Mouse (Mus musculus) layer of hippocampus, adult 11-12 months (tissue): ENCODE measurements around the gene Cap2.

ENCODE experiments used
- DNase-seq: peaks from one replicate; pipeline ENCODE4 v3.0.0; 2022; ENCODE audit warnings: low spot score

Gene Cap2

DNA sequence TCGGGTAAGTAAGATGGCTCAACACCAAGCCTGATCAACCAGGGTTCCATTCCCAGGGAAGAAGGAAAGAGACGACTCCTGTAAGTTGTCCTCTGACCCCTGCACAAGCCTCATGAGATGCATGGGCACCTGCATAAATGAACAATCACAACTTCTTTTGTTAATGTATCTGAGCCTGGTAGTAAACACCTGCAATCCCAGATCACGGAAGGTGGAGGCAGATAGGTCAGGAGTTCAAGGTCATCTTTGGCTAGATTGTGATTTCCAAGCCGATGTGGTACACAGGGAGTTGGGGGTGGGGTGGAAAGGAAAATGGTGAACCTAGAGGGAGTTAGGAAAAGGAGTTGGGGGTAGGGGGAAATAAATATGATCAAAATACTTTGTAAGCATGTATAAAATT lies 131.1 kb downstream of the Cap2 start:
- no peak for DNase-seq

GRCm38 (mm10) chr13:46633320-46634132 lies 131.9 kb downstream of the Cap2 start:
- DNase-seq = peak; percentile 50

DNA sequence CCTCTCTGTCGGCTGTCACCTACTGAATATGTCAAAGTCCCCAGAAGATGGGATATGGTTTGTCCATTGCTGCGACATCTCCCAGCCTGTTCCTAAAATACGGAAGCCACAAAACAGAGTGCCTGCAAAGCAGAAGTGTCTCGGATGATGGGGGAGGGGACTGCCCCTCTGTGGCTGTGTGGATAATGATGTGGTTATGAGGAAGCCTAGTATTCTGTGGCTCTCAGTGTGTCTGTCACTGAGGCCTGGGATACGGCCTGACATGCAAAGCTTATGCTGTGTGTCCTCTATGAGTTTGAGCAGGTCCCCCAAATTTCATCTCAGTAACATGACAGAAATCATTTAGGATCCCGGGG lies 132.5 kb downstream of the Cap2 start:
- DNase-seq = peak; percentile 39

- DNase-seq = peak; percentile 58
These were observed 139.2 kb downstream of the Cap2 start for GRCm38 (mm10) chr13:46640608-46641468.

DNA sequence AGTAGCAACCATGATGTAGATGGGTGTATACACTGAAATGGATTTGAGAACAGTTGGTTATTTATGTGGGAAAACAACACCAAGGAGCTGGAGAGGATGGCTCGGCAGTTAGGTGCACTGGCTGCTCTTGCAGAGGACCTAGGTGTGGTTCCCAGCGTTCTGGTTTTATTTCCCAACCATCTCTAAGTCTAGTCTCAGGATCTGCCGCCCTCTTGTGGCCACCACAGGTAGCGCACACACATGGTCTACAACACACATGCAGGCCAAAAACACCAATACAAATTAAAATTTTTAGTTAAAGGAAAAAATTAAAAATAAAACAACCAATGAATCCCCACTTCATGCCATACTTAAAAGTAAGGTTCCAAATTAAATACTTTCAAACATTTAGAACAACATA lies 140.7 kb downstream of the Cap2 start:
- DNase-seq = no peak

GRCm38 (mm10) chr13:46644175-46644574 lies 142.5 kb downstream of the Cap2 start:
- no peak for DNase-seq

- no peak for DNase-seq
These were observed 143.8 kb downstream of the Cap2 start for GRCm38 (mm10) chr13:46645476-46645875.

DNA sequence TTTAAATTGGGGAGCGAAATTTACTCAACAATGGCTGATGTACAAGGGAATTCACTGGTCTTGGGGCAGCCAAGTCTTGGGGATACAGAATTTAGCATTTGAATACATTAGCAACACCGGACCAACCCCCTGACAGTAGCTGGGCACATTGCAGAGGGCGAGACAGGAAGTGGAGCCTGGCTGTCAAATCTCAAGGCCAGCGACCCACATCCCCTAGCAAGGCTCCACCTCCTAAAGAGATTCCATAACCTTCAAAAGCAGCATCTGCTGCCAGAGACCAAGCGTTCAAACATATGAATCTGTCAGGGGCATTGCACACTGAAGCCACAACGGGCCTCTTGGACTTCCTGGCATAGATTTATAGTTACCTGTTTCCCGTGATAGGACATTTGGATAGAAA lies 150.2 kb downstream of the Cap2 start:
- DNase-seq = no peak

GRCm38 (mm10) chr13:46652671-46653070 lies 151.0 kb downstream of the Cap2 start:
- DNase-seq = no peak

- no peak for DNase-seq
These were observed 152.0 kb downstream of the Cap2 start for GRCm38 (mm10) chr13:46653671-46654070.

- DNase-seq = peak; percentile 31
These were observed 152.9 kb downstream of the Cap2 start for GRCm38 (mm10) chr13:46654566-46654965.

GRCm38 (mm10) chr13:46659211-46659610 lies 157.6 kb downstream of the Cap2 start:
- no peak for DNase-seq

DNA sequence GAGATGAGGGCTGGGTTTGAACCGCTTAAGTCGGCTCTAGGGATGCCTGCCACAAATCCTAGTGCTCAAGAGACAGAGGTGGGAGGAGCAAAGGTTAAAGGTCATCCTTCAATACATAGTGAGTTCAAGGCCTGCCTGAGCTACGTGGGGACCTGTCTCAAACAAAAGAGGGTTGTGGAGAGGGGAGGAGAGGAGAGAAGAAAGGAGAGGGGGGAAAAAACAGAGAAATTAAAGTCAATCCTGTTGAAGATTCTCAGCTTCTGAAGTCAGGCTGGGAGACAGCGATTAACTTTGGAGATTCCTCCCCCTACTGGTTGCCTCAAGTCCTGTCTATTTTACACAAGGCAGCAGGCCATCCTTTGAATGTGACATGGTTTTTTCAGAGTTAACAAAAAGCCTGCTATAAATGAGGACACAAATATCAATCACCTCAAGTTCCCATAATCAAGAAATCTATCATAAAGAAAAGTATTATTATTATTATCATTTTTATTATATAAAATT lies 161.9 kb downstream of the Cap2 start:
- no peak for DNase-seq

GRCm38 (mm10) chr13:46669048-46669619 lies 167.5 kb downstream of the Cap2 start, which contains the start of gene Fam8a1:
Gene Fam8a1, plus strand, starts transcription at chr13:46669522.
- DNase-seq = peak; percentile 93

DNA sequence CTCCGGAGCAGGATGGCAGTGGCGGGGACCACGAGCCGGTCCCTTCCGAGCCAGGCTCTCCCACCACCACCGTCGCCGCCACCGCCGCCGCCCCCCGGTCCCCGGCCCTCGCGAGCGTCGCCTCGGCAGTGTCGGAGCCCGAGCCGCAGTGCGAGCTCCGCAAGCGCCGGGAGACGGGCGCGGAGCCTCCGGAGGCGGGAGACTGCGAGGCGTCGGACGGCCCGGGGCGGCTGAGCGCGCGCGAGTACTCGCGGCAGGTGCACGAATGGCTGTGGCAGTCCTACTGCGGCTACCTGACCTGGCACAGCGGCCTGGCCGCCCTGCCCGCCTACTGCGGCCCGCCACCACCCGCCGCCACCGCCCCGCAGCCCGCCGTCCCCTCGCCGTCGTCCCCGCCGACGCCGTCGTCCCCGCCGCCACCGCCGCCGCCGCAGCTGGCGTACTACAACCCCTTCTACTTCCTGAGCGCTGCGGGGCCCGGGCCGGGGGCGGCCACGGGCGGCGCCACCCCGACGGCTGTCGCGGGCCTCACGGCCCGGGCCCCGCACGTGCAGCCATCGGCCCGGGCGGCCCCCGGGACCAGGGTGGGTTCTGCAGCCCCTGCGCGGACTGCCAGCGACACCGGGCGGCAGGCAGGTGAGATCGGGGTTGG lies 168.1 kb downstream of the Cap2 start:
- DNase-seq = no peak

GRCm38 (mm10) chr13:46670514-46670913 lies 168.9 kb downstream of the Cap2 start:
- no peak for DNase-seq

GRCm38 (mm10) chr13:46674601-46675000 lies 173.0 kb downstream of the Cap2 start:
- DNase-seq = no peak

DNA sequence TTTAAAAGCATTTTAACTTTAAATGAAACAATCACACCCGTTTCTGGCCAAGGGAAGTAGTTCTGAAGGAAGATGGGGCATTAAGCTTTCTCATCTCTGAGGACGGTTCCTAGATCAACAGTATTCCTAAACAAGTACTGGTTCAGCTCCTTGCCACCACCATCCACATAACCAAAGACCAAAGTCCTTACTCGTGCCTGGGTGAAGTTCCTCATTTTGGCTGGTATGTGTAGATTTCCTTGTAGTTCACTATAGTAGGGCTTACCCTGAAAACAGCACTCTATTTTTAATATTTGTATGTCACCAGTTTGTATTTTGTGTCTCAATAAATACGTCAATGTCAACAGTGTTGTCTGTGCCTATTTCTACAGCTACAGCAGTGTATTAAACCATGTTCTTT lies 176.1 kb downstream of the Cap2 start:
- no peak for DNase-seq

DNA sequence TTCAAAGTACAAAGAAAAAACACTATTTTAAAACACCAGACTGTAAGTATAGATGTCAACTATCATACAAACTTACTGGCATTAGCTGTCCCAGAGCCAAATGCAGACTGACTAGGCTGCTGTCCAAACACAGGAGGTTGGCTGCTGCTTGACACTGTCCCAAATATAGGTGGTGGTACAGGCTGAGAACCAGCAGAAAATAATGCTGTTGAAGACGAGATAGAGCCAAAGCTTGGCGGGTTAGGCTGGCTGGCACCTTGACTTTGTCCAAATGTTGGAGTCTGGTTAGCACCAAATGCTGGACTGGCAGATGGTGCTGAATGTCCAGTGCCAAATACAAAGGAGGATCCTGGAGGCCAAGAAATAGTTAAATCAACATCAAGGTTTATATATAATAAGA lies 181.3 kb downstream of the Cap2 start:
- DNase-seq = no peak

- no peak for DNase-seq
These were observed 181.7 kb downstream of the Cap2 start for GRCm38 (mm10) chr13:46683370-46683769.

DNA sequence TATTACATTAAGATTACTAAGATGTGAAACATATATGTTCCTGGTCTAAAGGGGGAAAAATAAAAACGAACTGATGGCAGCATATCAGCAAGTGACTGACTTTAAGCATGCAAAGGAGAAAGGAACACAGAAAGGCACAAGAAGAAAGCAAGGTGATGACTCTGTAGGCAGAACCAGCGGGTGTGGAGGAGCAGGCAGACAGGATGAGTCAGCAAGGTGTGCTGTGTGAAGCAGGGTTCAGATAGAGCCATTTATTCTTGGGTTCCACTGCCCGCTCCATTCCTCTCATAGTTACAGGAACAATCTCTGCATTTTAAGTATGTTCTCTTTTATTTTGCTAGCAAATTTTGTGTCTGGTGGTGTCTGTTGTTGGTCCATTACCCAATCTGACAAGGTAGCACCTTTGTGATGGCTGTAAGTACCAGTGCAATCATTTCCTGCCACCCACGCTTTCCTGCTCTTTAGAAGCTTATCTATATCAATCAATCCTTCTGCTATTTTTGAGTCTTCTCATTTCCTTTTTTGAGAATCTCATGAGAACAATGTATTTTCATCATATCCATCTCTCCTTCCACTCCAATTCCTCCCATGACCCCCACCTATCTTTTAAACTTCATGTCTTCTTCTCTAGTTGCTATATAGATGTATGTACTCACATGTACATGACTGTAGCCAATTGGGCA lies 189.1 kb downstream of the Cap2 start:
- no peak for DNase-seq
